Mouse (Mus musculus): Measurements from ENCODE around the gene Lrig3. TPM values are rescaled to one million over a fixed set of nuclear protein-coding genes. Genes with fewer than 3 reads are reported as not detected.

Lrig3 gene
- 0.28 to 0.79 TPM in 2 of 4 replicates, not detected in the others for total RNA-seq (2023)

DNA sequence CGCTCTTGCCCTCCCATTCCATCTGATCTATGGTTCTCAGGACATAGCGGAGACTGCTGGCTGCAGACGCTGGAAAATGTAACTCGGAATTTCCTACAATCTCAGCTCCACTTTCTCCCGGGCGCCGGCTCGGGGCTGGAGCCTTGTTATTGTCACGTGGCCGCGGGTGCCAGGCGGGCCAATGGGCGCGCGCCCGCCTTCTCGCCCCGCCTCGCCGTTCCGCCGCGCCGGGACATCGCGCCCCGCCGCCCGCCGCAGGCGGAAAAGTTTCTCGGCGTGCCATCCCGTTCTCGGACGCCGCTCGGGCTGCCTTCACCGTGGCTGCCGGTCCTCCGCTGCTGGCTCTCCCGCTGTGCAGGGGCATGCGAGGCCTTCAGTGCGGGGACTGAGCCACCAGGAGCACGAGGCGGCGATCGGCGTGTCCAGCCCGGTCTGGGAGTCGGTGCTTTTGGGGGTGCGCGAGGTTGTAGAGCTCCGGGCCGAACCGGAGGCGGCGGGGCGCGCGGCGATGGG is at the start of gene Lrig3:
TSS of gene Lrig3 (plus strand) at position 201 of the 513 bp plus-strand sequence.

Measured in B cell, adult 62 days (primary cell).